Mouse (Mus musculus): ENCODE measurements around the gene Olfr26.
"Not testable (repeated sequence)": the region's sequence is repeated elsewhere in the genome, so short reads cannot be mapped to it uniquely, and the experiment has no call there.

The Olfr26 gene

GRCm38 (mm10) chr9:38854760-38855159 lies at the start of gene Olfr26:
Olfr26 (plus strand) TSS chr9:38855060.
- DNase-seq = no peak

GRCm38 (mm10) chr9:38805696-38806095 lies 49.2 kb upstream of the Olfr26 start:
- no peak for DNase-seq

GRCm38 (mm10) chr9:38814314-38814713 lies 40.5 kb upstream of the Olfr26 start, which contains the start of gene Olfr922:
Olfr922 (plus strand) TSS chr9:38814614.
- DNase-seq = no peak

- DNase-seq = no peak
These were observed 39.3 kb upstream of the Olfr26 start for GRCm38 (mm10) chr9:38815458-38815986.

DNA sequence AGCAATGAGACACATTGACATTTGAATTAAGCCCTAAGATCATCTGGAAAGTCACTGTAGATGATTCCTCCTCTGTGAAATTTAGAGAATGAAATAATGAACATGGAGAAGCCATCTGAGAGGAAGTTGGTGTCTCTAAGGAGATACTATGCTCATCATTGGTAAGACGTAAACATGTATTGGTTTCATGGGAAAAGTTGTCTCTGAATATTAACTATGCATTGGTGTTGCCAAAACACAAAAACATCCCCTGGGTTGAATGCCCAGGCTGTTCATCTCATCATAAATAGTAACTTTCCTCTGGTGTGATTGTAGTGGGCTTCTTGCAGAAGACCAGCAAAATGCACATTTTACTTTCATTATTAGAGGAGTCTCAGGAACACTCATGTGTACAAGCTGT lies 28.6 kb upstream of the Olfr26 start, which contains the start of gene Olfr923:
Olfr923 (plus strand) TSS at position 301 of the 400 bp plus-strand sequence.
- DNase-seq = no peak

DNA sequence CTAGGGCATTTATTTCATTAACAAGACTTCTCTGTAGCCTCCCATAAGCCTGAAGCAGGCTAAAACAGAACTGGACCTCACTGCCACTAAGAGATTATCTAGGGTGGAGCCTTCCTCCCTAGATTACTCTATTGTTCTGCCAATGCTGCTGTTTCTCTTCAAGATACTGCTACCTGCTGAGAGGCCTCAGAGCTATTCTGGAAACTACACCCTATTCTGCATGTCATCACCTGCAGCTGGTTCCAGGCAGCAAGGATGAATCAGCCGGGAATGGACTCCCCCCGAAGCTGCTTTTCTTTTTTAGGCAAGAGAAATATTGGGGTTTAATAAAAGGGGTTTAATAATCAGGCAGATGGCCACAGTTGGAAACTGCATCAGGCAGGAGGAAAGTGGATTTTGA lies 21.8 kb upstream of the Olfr26 start:
- DNase-seq = no peak

DNA sequence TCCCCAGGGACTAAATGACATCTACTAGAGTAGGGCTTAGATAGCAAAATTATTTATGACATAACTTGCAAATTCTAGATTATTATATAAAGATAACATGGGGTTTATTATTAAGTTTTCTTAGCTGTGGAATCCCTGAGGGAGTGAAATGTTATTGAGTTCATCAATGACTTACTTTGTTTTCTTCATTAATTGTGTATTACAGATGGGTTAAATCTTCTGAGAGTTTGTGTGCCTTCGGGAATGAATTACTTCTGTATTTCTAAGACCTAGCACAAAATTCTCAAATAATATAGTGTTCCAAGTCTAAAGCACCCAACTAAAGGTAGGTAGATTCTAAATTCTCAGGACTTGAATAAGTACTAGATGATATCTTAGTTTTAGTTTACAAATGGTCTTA lies 10.7 kb upstream of the Olfr26 start, which contains the start of gene Olfr924:
Olfr924 (plus strand) TSS at position 301 of the 400 bp plus-strand sequence.
- no peak for DNase-seq

DNA sequence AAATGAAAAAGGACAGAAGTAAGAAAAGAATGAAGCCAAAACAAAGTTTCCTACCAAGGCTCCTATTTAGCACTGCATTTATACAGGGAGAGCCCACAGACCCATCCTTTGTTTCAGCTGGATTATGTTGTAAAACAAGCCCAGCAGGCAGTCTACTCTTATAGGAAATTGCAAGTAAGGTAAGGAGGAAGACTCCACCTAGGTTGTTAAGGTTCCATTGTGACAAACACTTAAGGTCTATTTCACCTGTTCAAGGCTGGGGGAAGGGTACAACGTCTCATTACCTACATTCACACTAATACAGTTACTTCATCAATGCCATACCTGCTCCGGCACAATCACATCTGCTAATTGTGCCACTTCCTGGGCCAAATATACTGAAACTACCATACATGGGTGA lies 20.0 kb downstream of the Olfr26 start:
- not testable (repeated sequence) for DNase-seq

- no peak for DNase-seq
These were observed 22.0 kb downstream of the Olfr26 start, which contains the start of gene Olfr926 for GRCm38 (mm10) chr9:38876826-38877225. Olfr926 (plus strand) TSS chr9:38877126.
